Mouse (Mus musculus): ENCODE measurements around the gene Ulk4. TPM values are rescaled to one million over a fixed set of nuclear protein-coding genes. Genes with fewer than 3 reads are reported as not detected.

Ulk4 gene
- polyA plus RNA-seq, 1 experiment from 2014 or later: 97.4 TPM

- Histone ChIP-seq H3K4me3 (no peak overlapping the region), H3K4me1 (replicated peaks) (peaks cover 63% of the 10 kb centered on the region), H3K27me3 (replicated peaks) (no peaks in the 10 kb centered on the region), H3K9ac (no peak overlapping the region), H3K4me2 (no peak overlapping the region), H3K36me3 (peaks cover 98% of the 10 kb centered on the region), H3K9me3 (replicated peaks) (no peaks in the 10 kb centered on the region), H3K27ac (ENCODE audit: poor library complexity, severe bottlenecking) (no peak overlapping the region)
- WGBS: 74% methylated on average over 5 of the region's 5 CpGs
- ATAC-seq (ENCODE audit: insufficient number of reproducible peaks, low FRiP score): no peak
These were observed 312.8 kb downstream of the Ulk4 start for GRCm38 (mm10) chr9:120964224-120964623.

- WGBS: 87% methylated on average over 3 of the region's 3 CpGs
These were observed 313.3 kb downstream of the Ulk4 start for GRCm38 (mm10) chr9:120963720-120964119.

GRCm38 (mm10) chr9:120963104-120963503 lies 313.9 kb downstream of the Ulk4 start:
- no peak for ATAC-seq (ENCODE audit: insufficient number of reproducible peaks, low FRiP score)
- Histone ChIP-seq H3K4me3 (no peak overlapping the region), H3K4me2 (no peak overlapping the region), H3K9ac (no peak overlapping the region), H3K27ac (ENCODE audit: poor library complexity, severe bottlenecking) (peak overlapping the region; percentile 19), H3K27me3 (replicated peaks) (no peaks in the 10 kb centered on the region), H3K9me3 (replicated peaks) (no peaks in the 10 kb centered on the region), H3K4me1 (replicated peaks) (peaks cover 73% of the 10 kb centered on the region), H3K36me3 (peaks cover 98% of the 10 kb centered on the region)
- 87% methylated on average over 4 of the region's 4 CpGs for WGBS

More at GRCm38 (mm10) chr9:120963720-120964119, 313.3 kb downstream of the Ulk4 start:
- H3K27ac ChIP-seq (ENCODE audit: poor library complexity, severe bottlenecking): peak overlapping the region; percentile 37; the same call in 1 of the 2 replicates
- H3K36me3 ChIP-seq: peaks cover 98% of the 10 kb centered on the region
- no peaks in the 10 kb centered on the region for H3K9me3 ChIP-seq (replicated peaks)
- no peak overlapping the region for H3K4me3 ChIP-seq
- H3K9ac ChIP-seq: no peak overlapping the region
- H3K4me1 ChIP-seq (replicated peaks): peaks cover 68% of the 10 kb centered on the region
- H3K4me2 ChIP-seq: no peak overlapping the region
- ATAC-seq (ENCODE audit: insufficient number of reproducible peaks, low FRiP score): no peak
- no peaks in the 10 kb centered on the region for H3K27me3 ChIP-seq (replicated peaks)

- H3K9me3 ChIP-seq (replicated peaks): no peaks in the 10 kb centered on the region
- peaks cover 98% of the 10 kb centered on the region for H3K36me3 ChIP-seq
- H3K4me3 ChIP-seq: no peak overlapping the region
- no peak for ATAC-seq (ENCODE audit: insufficient number of reproducible peaks, low FRiP score)
- H3K9ac ChIP-seq: 0 out of 2 replicates have a peak overlapping the region, but pooled peaks have one; percentile 27
- H3K27ac ChIP-seq (ENCODE audit: poor library complexity, severe bottlenecking): 0 out of 2 replicates have a peak overlapping the region, but pooled peaks have one; percentile 23
- H3K27me3 ChIP-seq (replicated peaks): no peaks in the 10 kb centered on the region
- peaks cover 75% of the 10 kb centered on the region for H3K4me1 ChIP-seq (replicated peaks)
- 80% methylated on average over 3 of the region's 3 CpGs for WGBS
- no peak overlapping the region for H3K4me2 ChIP-seq
These were observed 314.9 kb downstream of the Ulk4 start for GRCm38 (mm10) chr9:120961969-120962700.

GRCm38 (mm10) chr9:120961466-120961865 lies 315.5 kb downstream of the Ulk4 start:
- Histone ChIP-seq H3K4me2 (no peak overlapping the region), H3K4me1 (replicated peaks) (peaks cover 75% of the 10 kb centered on the region), H3K4me3 (no peak overlapping the region), H3K27me3 (replicated peaks) (no peaks in the 10 kb centered on the region), H3K27ac (ENCODE audit: poor library complexity, severe bottlenecking) (0 out of 2 replicates have a peak overlapping the region, but pooled peaks have one; percentile 23), H3K36me3 (peaks cover 98% of the 10 kb centered on the region), H3K9me3 (replicated peaks) (no peaks in the 10 kb centered on the region), H3K9ac (peak overlapping the region; percentile 27; the same call in 1 of the 2 replicates)
- ATAC-seq (ENCODE audit: insufficient number of reproducible peaks, low FRiP score): no peak
- 74% methylated on average over 3 of the region's 3 CpGs for WGBS

- no peak for ATAC-seq (ENCODE audit: insufficient number of reproducible peaks, low FRiP score)
- peaks cover 66% of the 10 kb centered on the region for H3K4me1 ChIP-seq (replicated peaks)
- H3K27ac ChIP-seq (ENCODE audit: poor library complexity, severe bottlenecking): no peak overlapping the region
- H3K9me3 ChIP-seq (replicated peaks): no peaks in the 10 kb centered on the region
- no peak overlapping the region for H3K4me3 ChIP-seq
- no peaks in the 10 kb centered on the region for H3K27me3 ChIP-seq (replicated peaks)
- H3K4me2 ChIP-seq: no peak overlapping the region
- no peak overlapping the region for H3K9ac ChIP-seq
- 73% methylated on average over 4 of the region's 4 CpGs for WGBS
- H3K36me3 ChIP-seq: peaks cover 98% of the 10 kb centered on the region
These were observed 316.4 kb downstream of the Ulk4 start for GRCm38 (mm10) chr9:120960611-120961010.

GRCm38 (mm10) chr9:120959225-120959624 lies 317.8 kb downstream of the Ulk4 start:
- Histone ChIP-seq H3K4me2 (no peak overlapping the region), H3K9me3 (replicated peaks) (no peaks in the 10 kb centered on the region), H3K36me3 (peaks cover 98% of the 10 kb centered on the region), H3K9ac (no peak overlapping the region), H3K4me1 (replicated peaks) (peaks cover 53% of the 10 kb centered on the region), H3K4me3 (no peak overlapping the region), H3K27ac (ENCODE audit: poor library complexity, severe bottlenecking) (no peak overlapping the region), H3K27me3 (replicated peaks) (no peaks in the 10 kb centered on the region)
- 83% methylated on average over 4 of the region's 4 CpGs for WGBS
- ATAC-seq (ENCODE audit: insufficient number of reproducible peaks, low FRiP score): no peak

GRCm38 (mm10) chr9:120958560-120958959 lies 318.4 kb downstream of the Ulk4 start:
- Histone ChIP-seq H3K27ac (ENCODE audit: poor library complexity, severe bottlenecking) (0 out of 2 replicates have a peak overlapping the region, but pooled peaks have one; percentile 17), H3K4me1 (replicated peaks) (peaks cover 53% of the 10 kb centered on the region), H3K9ac (no peak overlapping the region), H3K4me3 (no peak overlapping the region), H3K27me3 (replicated peaks) (no peaks in the 10 kb centered on the region), H3K9me3 (replicated peaks) (no peaks in the 10 kb centered on the region), H3K36me3 (peaks cover 98% of the 10 kb centered on the region), H3K4me2 (no peak overlapping the region)
- no peak for ATAC-seq (ENCODE audit: insufficient number of reproducible peaks, low FRiP score)
- 63% methylated on average over 6 of the region's 6 CpGs for WGBS

GRCm38 (mm10) chr9:120958051-120958450 lies 318.9 kb downstream of the Ulk4 start:
- Histone ChIP-seq H3K27ac (ENCODE audit: poor library complexity, severe bottlenecking) (no peak overlapping the region), H3K9me3 (replicated peaks) (no peaks in the 10 kb centered on the region), H3K36me3 (peaks cover 98% of the 10 kb centered on the region), H3K27me3 (replicated peaks) (no peaks in the 10 kb centered on the region), H3K4me1 (replicated peaks) (peaks cover 53% of the 10 kb centered on the region), H3K9ac (no peak overlapping the region), H3K4me3 (no peak overlapping the region), H3K4me2 (no peak overlapping the region)
- 92% methylated on average over 5 of the region's 5 CpGs for WGBS
- no peak for ATAC-seq (ENCODE audit: insufficient number of reproducible peaks, low FRiP score)

- no peaks in the 10 kb centered on the region for H3K9me3 ChIP-seq (replicated peaks)
- peaks cover 38% of the 10 kb centered on the region for H3K4me1 ChIP-seq (replicated peaks)
- H3K9ac ChIP-seq: no peak overlapping the region
- H3K36me3 ChIP-seq: peaks cover 73% of the 10 kb centered on the region
- H3K27ac ChIP-seq (ENCODE audit: poor library complexity, severe bottlenecking): no peak overlapping the region
- 82% methylated on average over 3 of the region's 3 CpGs for WGBS
- ATAC-seq (ENCODE audit: insufficient number of reproducible peaks, low FRiP score): no peak
- H3K27me3 ChIP-seq (replicated peaks): no peaks in the 10 kb centered on the region
- no peak overlapping the region for H3K4me3 ChIP-seq
- H3K4me2 ChIP-seq: no peak overlapping the region
These were observed 325.1 kb downstream of the Ulk4 start for GRCm38 (mm10) chr9:120951947-120952346.

GRCm38 (mm10) chr9:120950761-120951160 lies 326.2 kb downstream of the Ulk4 start:
- Histone ChIP-seq H3K27ac (ENCODE audit: poor library complexity, severe bottlenecking) (no peak overlapping the region), H3K27me3 (replicated peaks) (no peaks in the 10 kb centered on the region), H3K9me3 (replicated peaks) (no peaks in the 10 kb centered on the region), H3K4me2 (no peak overlapping the region), H3K4me3 (no peak overlapping the region), H3K36me3 (peaks cover 61% of the 10 kb centered on the region), H3K9ac (no peak overlapping the region), H3K4me1 (replicated peaks) (peaks cover 46% of the 10 kb centered on the region)
- no peak for ATAC-seq (ENCODE audit: insufficient number of reproducible peaks, low FRiP score)
- 91% methylated on average over 12 of the region's 12 CpGs for whole genome bisulfite sequencing
